Mouse (Mus musculus) liver, postnatal 0 days (tissue): ENCODE results near the gene Serpina3i.

ENCODE experiments used
- CTCF ChIP-seq: sonication (generic); IDR thresholded peaks from 2 replicates; pipeline ENCODE4 v1.5.1; 2016; ENCODE audit warnings: antibody characterized with exemption, low read depth
- EP300 ChIP-seq: IDR thresholded peaks from 2 replicates; pipeline ENCODE4 v1.6.1; 2016; ENCODE audit warnings: antibody characterized with exemption, low read depth, mild to moderate bottlenecking

DNA sequence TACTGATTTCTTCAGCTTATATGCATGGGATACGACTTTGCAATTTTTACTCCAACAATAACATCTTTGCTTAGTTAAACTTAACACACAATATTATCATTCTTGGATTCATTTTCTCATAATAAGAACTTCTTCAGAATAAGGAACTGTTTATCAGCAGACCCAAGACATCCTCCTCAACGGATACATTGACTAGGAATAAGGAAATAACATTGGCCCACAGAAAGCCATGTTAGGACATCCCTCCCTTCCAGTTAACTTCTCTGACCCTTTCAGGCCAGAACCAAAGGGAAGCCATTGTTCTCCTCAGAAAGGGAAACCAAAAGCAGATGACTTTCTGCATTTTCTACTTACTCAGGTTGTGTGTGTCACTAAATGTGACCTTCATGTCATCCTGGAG is 32.2 kb upstream of the Serpina3i start:
- peak; percentile 29; the same call in 1 of the 2 replicates for TF ChIP-seq EP300
- no peak for TF ChIP-seq CTCF
